8 mouse cellular contexts compared by ENCODE assay signal in the genomic region with DNA sequence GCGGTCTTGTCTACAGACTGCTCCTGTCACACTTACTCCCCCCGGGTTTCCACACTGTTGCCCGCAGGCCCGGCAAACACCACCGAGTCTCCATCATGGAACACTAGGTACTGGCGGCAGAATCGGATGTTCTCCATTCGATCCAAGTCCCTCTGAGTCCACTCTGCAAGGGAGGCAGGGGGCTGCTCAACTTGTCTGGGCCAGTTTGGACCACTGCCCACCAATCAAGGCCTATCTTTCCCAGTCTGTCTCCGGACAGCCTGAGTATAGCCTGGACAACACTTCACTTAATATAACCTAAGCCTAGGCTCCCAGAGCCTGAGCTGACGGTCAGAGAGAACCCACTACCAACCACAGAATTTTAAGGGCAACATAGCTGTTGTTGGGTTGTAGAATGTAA. TPM values are rescaled to one million over a fixed set of nuclear protein-coding genes. Genes with fewer than 3 reads are reported as not detected.
A peak's percentile ranks its signal among the peaks of the same experiment; 100 is the strongest.
DNase-seq lines count a peak whose midpoint lies in the region; ATAC-seq and TF ChIP-seq lines count a peak whose summit lies in the region.

No protein-coding gene starts in this region.

- peak overlapping the region; percentile 99 for H3K4me2 ChIP-seq in intestine, embryonic 14.5 days (ENCODE audit: low read length)
- peak overlapping the region; percentile 91 for H3K4me2 ChIP-seq in neural tube, embryonic 13.5 days

- no peaks in the 10 kb centered on the region for H3K27me3 ChIP-seq in embryonic facial prominence, embryonic 10.5 days (replicated peaks; ENCODE audit: low read depth, poor library complexity, severe bottlenecking)
- H3K27me3 ChIP-seq in intestine, embryonic 14.5 days (replicated peaks; ENCODE audit: control insufficient read depth, insufficient read depth, low read length) = no peaks in the 10 kb centered on the region
- H3K27me3 ChIP-seq in neural tube, embryonic 13.5 days = no peaks in the 10 kb centered on the region

- no peaks in the 10 kb centered on the region for H3K9me3 ChIP-seq in embryonic facial prominence, embryonic 10.5 days
- H3K9me3 ChIP-seq in intestine, embryonic 14.5 days (ENCODE audit: control insufficient read depth, low read length) = no peaks in the 10 kb centered on the region
- H3K9me3 ChIP-seq in neural tube, embryonic 13.5 days = no peaks in the 10 kb centered on the region

- 76% methylated on average over 10 of the region's 10 CpGs for WGBS in embryonic facial prominence, embryonic 10.5 days
- 65% methylated on average over 10 of the region's 10 CpGs for WGBS in intestine, embryonic 14.5 days
- WGBS in neural tube, embryonic 13.5 days = 74% methylated on average over 10 of the region's 10 CpGs

- peak overlapping the region; percentile 65 for H3K4me3 ChIP-seq in layer of hippocampus, adult 2 months
- H3K4me3 ChIP-seq in embryonic facial prominence, embryonic 10.5 days = peak overlapping the region; percentile 89
- H3K4me3 ChIP-seq in intestine, embryonic 14.5 days (ENCODE audit: low read depth, low read length) = peak overlapping the region; percentile 63
- H3K4me3 ChIP-seq in neural tube, embryonic 13.5 days = peak overlapping the region; percentile 77

- ATAC-seq in intestine, embryonic 14.5 days (replicated peaks; ENCODE audit: low FRiP score, low TSS enrichment, low read depth) = no peak
- ATAC-seq in neural tube, embryonic 13.5 days (ENCODE audit: low read depth) = no peak
- no peak for ATAC-seq in CD4-positive, CD25-positive, alpha-beta regulatory T cell, adult 4 months

- H3K4me1 ChIP-seq in embryonic facial prominence, embryonic 10.5 days = peaks cover 39% of the 10 kb centered on the region
- peaks cover 14% of the 10 kb centered on the region; the same call in 1 of the 2 replicates for H3K4me1 ChIP-seq in intestine, embryonic 14.5 days (replicated peaks; ENCODE audit: control insufficient read depth, insufficient read depth, low read length)
- peaks cover 34% of the 10 kb centered on the region for H3K4me1 ChIP-seq in neural tube, embryonic 13.5 days (replicated peaks)

- H3K27ac ChIP-seq in layer of hippocampus, adult 2 months = peak overlapping the region; percentile 86
- peak overlapping the region; percentile 90 for H3K27ac ChIP-seq in embryonic facial prominence, embryonic 10.5 days (replicated peaks)
- H3K27ac ChIP-seq in intestine, embryonic 14.5 days (ENCODE audit: low read depth) = no peak overlapping the region
- H3K27ac ChIP-seq in neural tube, embryonic 13.5 days (replicated peaks) = peak overlapping the region; percentile 80; the same call in 1 of the 2 replicates

- TF ChIP-seq CTCF in layer of hippocampus, adult 2 months (conservative IDR thresholded peaks at IDR 0.05) = no peak

- no peak for DNase-seq in layer of hippocampus, adult 2 months (ENCODE audit: low spot score in 2 of 2)
- no peak for DNase-seq in layer of hippocampus, postnatal 14 days (ENCODE audit: low spot score in 2 of 2)
- DNase-seq in embryonic facial prominence, embryonic 10.5 days (ENCODE audit: low spot score) = no peak
- no peak for DNase-seq in intestine, embryonic 14.5 days (ENCODE audit: low spot score)
- DNase-seq in T-cell, adult 2 months (ENCODE audit: low spot score) = no peak
- no peak for DNase-seq in layer of hippocampus, postnatal 36 days

- peak overlapping the region; percentile 56 for H3K9ac ChIP-seq in intestine, embryonic 14.5 days (ENCODE audit: low read length)
- peak overlapping the region; percentile 87 for H3K9ac ChIP-seq in neural tube, embryonic 13.5 days

- peaks cover 45% of the 10 kb centered on the region for H3K36me3 ChIP-seq in embryonic facial prominence, embryonic 10.5 days (replicated peaks)
- H3K36me3 ChIP-seq in intestine, embryonic 14.5 days (ENCODE audit: control insufficient read depth, insufficient read depth, low read length) = peaks cover 38% of the 10 kb centered on the region
- H3K36me3 ChIP-seq in neural tube, embryonic 13.5 days = peaks cover 52% of the 10 kb centered on the region

RNA-seq across cellular contexts. Expression of a gene that starts 0.8 kb away (rescaled TPM):
- 10 to 100 TPM; 35.3 to 37.0 TPM for total RNA-seq in layer of hippocampus, adult 2 months (2021)
- total RNA-seq in layer of hippocampus, postnatal 14 days (2021) = 10 to 100 TPM; 39.4 to 42.8 TPM
- 68.3 and 72.8 TPM in 2 replicates for polyA plus RNA-seq in embryonic facial prominence, embryonic 10.5 days (2016; fragmentation: Nextera tagmentation; extraction: Ambion mirVana)
- 57.7 and 61.1 TPM in 2 replicates for polyA plus RNA-seq in intestine, embryonic 14.5 days (2014; fragmentation: Nextera tagmentation; extraction: Ambion mirVana)
- 48.6 and 64.1 TPM in 2 replicates for polyA plus RNA-seq in neural tube, embryonic 13.5 days (2015; fragmentation: Nextera tagmentation; extraction: Ambion mirVana)
- 10 to 100 TPM; 52.2 to 70.5 TPM for polyA plus RNA-seq in CD4-positive, CD25-positive, alpha-beta regulatory T cell, adult 4 months (2017; shearing (Covaris generic))
- total RNA-seq in layer of hippocampus, postnatal 36 days (2021) = 10 to 100 TPM; 31.1 to 37.6 TPM

RNA-seq across cellular contexts. Expression of a gene that starts 10.4 kb away (rescaled TPM):
- 100 to 1,000 TPM in 1 of 2 experiments, 10 to 100 TPM in 1; 95.7 to 111 TPM for total RNA-seq in layer of hippocampus, adult 2 months (2021)
- total RNA-seq in layer of hippocampus, postnatal 14 days (2021) = 10 to 100 TPM; 84.9 to 86.8 TPM
- 32.7 and 34.1 TPM in 2 replicates for polyA plus RNA-seq in embryonic facial prominence, embryonic 10.5 days (2016; fragmentation: Nextera tagmentation; extraction: Ambion mirVana)
- polyA plus RNA-seq in intestine, embryonic 14.5 days (2014; fragmentation: Nextera tagmentation; extraction: Ambion mirVana) = 30.7 and 33.2 TPM in 2 replicates
- 43.8 and 44.0 TPM in 2 replicates for polyA plus RNA-seq in neural tube, embryonic 13.5 days (2015; fragmentation: Nextera tagmentation; extraction: Ambion mirVana)
- polyA plus RNA-seq in CD4-positive, CD25-positive, alpha-beta regulatory T cell, adult 4 months (2017; shearing (Covaris generic)) = 10 to 100 TPM; 68.1 to 87.9 TPM
- 100 to 1,000 TPM; 104 to 110 TPM for total RNA-seq in layer of hippocampus, postnatal 36 days (2021)

RNA-seq across cellular contexts. Expression of a gene that starts 13.3 kb away (rescaled TPM):
- total RNA-seq in layer of hippocampus, adult 2 months (2021) = not detected
- not detected for total RNA-seq in layer of hippocampus, postnatal 14 days (2021)
- 0.43 and 0.69 TPM in 2 replicates for polyA plus RNA-seq in embryonic facial prominence, embryonic 10.5 days (2016; fragmentation: Nextera tagmentation; extraction: Ambion mirVana)
- polyA plus RNA-seq in intestine, embryonic 14.5 days (2014; fragmentation: Nextera tagmentation; extraction: Ambion mirVana) = 0.17 and 0.78 TPM in 2 replicates
- polyA plus RNA-seq in neural tube, embryonic 13.5 days (2015; fragmentation: Nextera tagmentation; extraction: Ambion mirVana) = 0.18 TPM in 1 of 2 replicates, not detected in the other
- polyA plus RNA-seq in CD4-positive, CD25-positive, alpha-beta regulatory T cell, adult 4 months (2017; shearing (Covaris generic)) = 1 to 10 TPM; 1.4 to 1.5 TPM
- not detected for total RNA-seq in layer of hippocampus, postnatal 36 days (2021)

RNA-seq across cellular contexts. Expression of a gene that starts 40.6 kb away (rescaled TPM):
- total RNA-seq in layer of hippocampus, adult 2 months (2021) = 1 to 10 TPM; 2.0 to 2.6 TPM
- 1 to 10 TPM; 2.2 to 2.8 TPM for total RNA-seq in layer of hippocampus, postnatal 14 days (2021)
- 2.7 and 2.8 TPM in 2 replicates for polyA plus RNA-seq in embryonic facial prominence, embryonic 10.5 days (2016; fragmentation: Nextera tagmentation; extraction: Ambion mirVana)
- polyA plus RNA-seq in intestine, embryonic 14.5 days (2014; fragmentation: Nextera tagmentation; extraction: Ambion mirVana) = 2.5 and 2.7 TPM in 2 replicates
- polyA plus RNA-seq in neural tube, embryonic 13.5 days (2015; fragmentation: Nextera tagmentation; extraction: Ambion mirVana) = 2.8 and 3.0 TPM in 2 replicates
- polyA plus RNA-seq in CD4-positive, CD25-positive, alpha-beta regulatory T cell, adult 4 months (2017; shearing (Covaris generic)) = 1 to 10 TPM; 2.0 to 2.8 TPM
- 1 to 10 TPM; 1.8 to 2.6 TPM for total RNA-seq in layer of hippocampus, postnatal 36 days (2021)

RNA-seq across cellular contexts. Expression of a gene that starts 44.5 kb away (rescaled TPM):
- 10 to 100 TPM; 17.5 to 17.7 TPM for total RNA-seq in layer of hippocampus, adult 2 months (2021)
- 10 to 100 TPM; 14.7 to 17.5 TPM for total RNA-seq in layer of hippocampus, postnatal 14 days (2021)
- 23.3 and 26.1 TPM in 2 replicates for polyA plus RNA-seq in embryonic facial prominence, embryonic 10.5 days (2016; fragmentation: Nextera tagmentation; extraction: Ambion mirVana)
- 29.1 and 33.5 TPM in 2 replicates for polyA plus RNA-seq in intestine, embryonic 14.5 days (2014; fragmentation: Nextera tagmentation; extraction: Ambion mirVana)
- polyA plus RNA-seq in neural tube, embryonic 13.5 days (2015; fragmentation: Nextera tagmentation; extraction: Ambion mirVana) = 21.9 and 25.3 TPM in 2 replicates
- 10 to 100 TPM; 18.0 to 25.0 TPM for polyA plus RNA-seq in CD4-positive, CD25-positive, alpha-beta regulatory T cell, adult 4 months (2017; shearing (Covaris generic))
- 10 to 100 TPM; 16.9 to 17.5 TPM for total RNA-seq in layer of hippocampus, postnatal 36 days (2021)
